ENCODE assay signal across 17 mouse cellular contexts in genomic region chr12:32692962-32693361, GRCm38 (mm10).
DNase-seq lines count a peak whose midpoint lies in the region; ATAC-seq and TF ChIP-seq lines count a peak whose summit lies in the region.
"Had no signal": no experiment of that assay in that cellular context is flagged by ENCODE, and none has a peak within 500 bp of the region (broad histone marks: within the 10 kb centered on the region; RNA-seq: fewer than 3 reads in every experiment).

No protein-coding gene starts in this region.

- H3K4me2 ChIP-seq in liver, postnatal 0 days (ENCODE audit: low read depth, low read length), result no peak overlapping the region
- no peak overlapping the region for H3K4me2 ChIP-seq in liver, embryonic 11.5 days
- H3K4me2 ChIP-seq in lung, embryonic 15.5 days, result no peak overlapping the region
- H3K4me2 ChIP-seq: embryonic facial prominence, embryonic 12.5 days; forebrain, embryonic 12.5 days; heart, embryonic 13.5 days; hindbrain, embryonic 15.5 days had no signal

- peak overlapping the region; percentile 53; the same call in 1 of the 2 replicates for H3K27ac ChIP-seq in gastrocnemius, adult 2 months
- peak overlapping the region; percentile 37 for H3K27ac ChIP-seq in liver, postnatal 0 days (ENCODE audit: low read depth)
- no peak overlapping the region for H3K27ac ChIP-seq in liver, embryonic 11.5 days (ENCODE audit: low read depth, low read length)
- H3K27ac ChIP-seq in lung, embryonic 15.5 days, result no peak overlapping the region
- H3K27ac ChIP-seq: embryonic facial prominence, embryonic 12.5 days; forebrain, embryonic 12.5 days; heart, embryonic 13.5 days; hindbrain, embryonic 15.5 days had no signal

- no peaks in the 10 kb centered on the region for H3K36me3 ChIP-seq in liver, postnatal 0 days (replicated peaks; ENCODE audit: insufficient read depth, low read length)
- no peaks in the 10 kb centered on the region for H3K36me3 ChIP-seq in liver, embryonic 11.5 days (ENCODE audit: control insufficient read depth, insufficient read depth, low read length)
- no peaks in the 10 kb centered on the region for H3K36me3 ChIP-seq in lung, embryonic 15.5 days
- H3K36me3 ChIP-seq: embryonic facial prominence, embryonic 12.5 days; forebrain, embryonic 12.5 days; heart, embryonic 13.5 days; hindbrain, embryonic 15.5 days had no signal

- intact Hi-C loops in gastrocnemius, adult 2 months (cut with DNase I), result no loop called here
- intact Hi-C loops in gastrocnemius, postnatal 14 days (cut with DNase I; ENCODE audit: low total_unique reads), result no loop called here

- TF ChIP-seq EP300 in liver, postnatal 0 days (IDR thresholded peaks at IDR 0.05; ENCODE audit: low read depth), result no peak

- H3K4me1 ChIP-seq in liver, postnatal 0 days (ENCODE audit: insufficient read depth), result peaks cover 4% of the 10 kb centered on the region; the same call in 1 of the 2 replicates
- no peaks in the 10 kb centered on the region for H3K4me1 ChIP-seq in liver, embryonic 11.5 days (replicated peaks; ENCODE audit: control insufficient read depth, insufficient read depth, low read length)
- H3K4me1 ChIP-seq in lung, embryonic 15.5 days, result peaks cover 11% of the 10 kb centered on the region
- H3K4me1 ChIP-seq: embryonic facial prominence, embryonic 12.5 days; forebrain, embryonic 12.5 days had no signal

- 71% methylated on average over 7 of the region's 7 CpGs for WGBS in liver, postnatal 0 days (ENCODE audit: insufficient replicate concordance)
- 79% methylated on average over 7 of the region's 7 CpGs for WGBS in liver, embryonic 11.5 days
- 47% methylated on average over 7 of the region's 7 CpGs for WGBS in lung, embryonic 15.5 days

- no peaks in the 10 kb centered on the region for H3K9me3 ChIP-seq in liver, postnatal 0 days (ENCODE audit: low read length)
- H3K9me3 ChIP-seq in liver, embryonic 11.5 days (ENCODE audit: control insufficient read depth, low read length), result no peaks in the 10 kb centered on the region
- H3K9me3 ChIP-seq in lung, embryonic 15.5 days, result no peaks in the 10 kb centered on the region
- H3K9me3 ChIP-seq: embryonic facial prominence, embryonic 12.5 days; forebrain, embryonic 12.5 days; heart, embryonic 13.5 days; hindbrain, embryonic 15.5 days had no signal

- no peak for ATAC-seq in liver, postnatal 0 days
- ATAC-seq in liver, embryonic 11.5 days (replicated peaks; ENCODE audit: low FRiP score), result no peak
- ATAC-seq in lung, embryonic 15.5 days (ENCODE audit: borderline replicate concordance, extremely low read depth, low FRiP score, low TSS enrichment), result 0 out of 2 replicates have a peak, but pooled peaks have one; percentile 12
- ATAC-seq: forebrain, embryonic 16.5 days had no signal

- DNase-seq in gastrocnemius, adult 2 months, result peak; percentile 36
- DNase-seq in gastrocnemius, postnatal 14 days, result no peak
- DNase-seq in liver, postnatal 0 days, result no peak
- no peak for DNase-seq in liver, embryonic 11.5 days (ENCODE audit: low spot score)
- peak; percentile 38 for DNase-seq in lung, postnatal 14 days
- DNase-seq in cerebellum, adult 11 months, result no peak
- no peak for DNase-seq in layer of hippocampus, adult 9-11 months
- DNase-seq: cerebellum, adult 11-12 months; cerebellum, adult 9-10 months; cerebellum, postnatal 25 days; heart, postnatal 36 days had no signal

- TF ChIP-seq CTCF in gastrocnemius, adult 2 months (IDR thresholded peaks at IDR 0.05), result no peak
- no peak for TF ChIP-seq CTCF in liver, postnatal 0 days (IDR thresholded peaks at IDR 0.05; ENCODE audit: low read depth)

- H3K9ac ChIP-seq in liver, postnatal 0 days (replicated peaks), result no peak overlapping the region
- no peak overlapping the region for H3K9ac ChIP-seq in liver, embryonic 11.5 days (ENCODE audit: low read depth, low read length)
- H3K9ac ChIP-seq in lung, embryonic 15.5 days, result no peak overlapping the region
- H3K9ac ChIP-seq: embryonic facial prominence, embryonic 12.5 days; forebrain, embryonic 12.5 days; heart, embryonic 13.5 days; hindbrain, embryonic 15.5 days had no signal

- no peaks in the 10 kb centered on the region for H3K27me3 ChIP-seq in liver, postnatal 0 days (ENCODE audit: insufficient read depth, low read length)
- no peaks in the 10 kb centered on the region for H3K27me3 ChIP-seq in liver, embryonic 11.5 days (replicated peaks; ENCODE audit: control insufficient read depth, insufficient read depth, low read length)
- no peaks in the 10 kb centered on the region for H3K27me3 ChIP-seq in lung, embryonic 15.5 days
- H3K27me3 ChIP-seq: embryonic facial prominence, embryonic 12.5 days; forebrain, embryonic 12.5 days; heart, embryonic 13.5 days; hindbrain, embryonic 15.5 days had no signal

- H3K4me3 ChIP-seq in gastrocnemius, adult 2 months, result no peak overlapping the region
- H3K4me3 ChIP-seq in liver, postnatal 0 days (ENCODE audit: low read depth, low read length), result no peak overlapping the region
- no peak overlapping the region for H3K4me3 ChIP-seq in liver, embryonic 11.5 days (ENCODE audit: low read depth, low read length)
- H3K4me3 ChIP-seq in lung, embryonic 15.5 days, result no peak overlapping the region
- H3K4me3 ChIP-seq: embryonic facial prominence, embryonic 12.5 days; forebrain, embryonic 12.5 days; heart, embryonic 13.5 days; hindbrain, embryonic 15.5 days had no signal

Comparison
In these comparisons a context has a peak if more than half of its experiments do, and no peak if none do; other contexts are left out.
1. DNase-seq: peak in gastrocnemius, adult 2 months (single experiment) and lung, postnatal 14 days (single experiment); none in gastrocnemius, postnatal 14 days (single experiment), liver, postnatal 0 days (single experiment), liver, embryonic 11.5 days (single experiment), cerebellum, adult 11 months (single experiment) and layer of hippocampus, adult 9-11 months (single experiment).
2. H3K27ac ChIP-seq: peak in gastrocnemius, adult 2 months (single experiment) and liver, postnatal 0 days (single experiment); none in liver, embryonic 11.5 days (single experiment) and lung, embryonic 15.5 days (single experiment).